Mouse (Mus musculus) MEL-GATA-1-ER (cell line): ENCODE results near the gene Taok3.

Experiments
- DNase-seq: peaks from one replicate; pipeline ENCODE4 v3.0.0-alpha.2; 2012; ENCODE audit warnings: low read depth; ENCODE audit errors: extremely low read depth

The Taok3 gene

DNA sequence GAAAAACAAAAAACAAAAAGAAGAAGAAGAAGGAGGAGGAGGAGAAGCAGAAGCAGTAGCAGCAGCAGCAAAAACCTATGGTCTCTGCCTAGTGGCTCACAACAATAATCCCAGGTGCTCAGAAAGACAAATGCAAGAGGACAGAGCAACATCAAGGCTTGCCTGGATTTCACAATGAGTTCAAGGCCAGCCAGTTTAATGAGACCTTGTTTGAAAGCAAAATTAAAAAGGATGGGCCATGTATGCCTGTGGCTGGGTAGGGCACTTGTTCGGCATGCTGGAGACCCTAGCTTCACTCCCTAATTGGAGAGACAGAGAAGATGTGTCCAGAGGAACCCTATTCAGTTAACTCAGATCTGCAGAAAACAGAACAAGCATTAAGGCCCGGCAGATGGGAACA is 2.7 kb upstream of the Taok3 start:
- DNase-seq = no peak

DNA sequence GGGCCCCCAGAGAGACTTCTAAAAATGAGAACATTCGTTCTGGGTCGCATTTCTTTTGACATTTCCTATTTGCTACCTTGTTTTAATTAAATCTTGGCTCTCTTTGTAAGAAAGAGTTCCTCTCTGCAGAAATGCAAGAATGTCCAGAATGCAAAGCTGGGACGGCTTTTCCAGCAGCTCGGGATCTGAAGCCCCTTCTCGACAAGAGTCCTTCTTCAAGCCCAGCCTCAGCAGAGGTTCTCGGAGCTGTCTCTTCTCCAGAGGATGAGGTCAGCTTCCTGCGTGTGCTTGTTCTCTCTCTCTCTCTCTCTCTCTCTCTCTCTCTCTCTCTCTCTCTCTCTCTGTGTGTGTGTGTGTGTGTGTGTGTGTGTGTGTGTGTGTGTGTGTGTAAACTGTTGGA is 2.2 kb upstream of the Taok3 start:
- no peak for DNase-seq

DNA sequence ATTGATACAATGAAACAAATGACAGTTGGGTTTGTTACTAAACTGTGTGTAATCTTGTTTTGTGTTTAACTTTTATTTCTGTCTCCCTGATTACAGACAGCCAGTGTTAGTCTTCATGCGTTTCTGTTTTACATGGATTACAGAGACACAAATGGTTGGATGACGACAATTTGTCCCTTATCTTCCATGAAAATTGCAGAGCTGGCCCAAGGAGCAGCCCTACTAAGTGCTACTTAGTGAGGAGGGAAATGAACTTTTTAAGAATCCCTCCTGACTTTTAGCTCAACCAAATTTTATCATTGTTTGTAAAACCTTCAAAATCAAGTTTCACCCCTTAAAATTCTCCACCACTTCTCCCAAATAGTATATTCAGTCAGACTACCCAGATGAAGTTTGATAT is 1.7 kb upstream of the Taok3 start:
- DNase-seq = no peak

DNA sequence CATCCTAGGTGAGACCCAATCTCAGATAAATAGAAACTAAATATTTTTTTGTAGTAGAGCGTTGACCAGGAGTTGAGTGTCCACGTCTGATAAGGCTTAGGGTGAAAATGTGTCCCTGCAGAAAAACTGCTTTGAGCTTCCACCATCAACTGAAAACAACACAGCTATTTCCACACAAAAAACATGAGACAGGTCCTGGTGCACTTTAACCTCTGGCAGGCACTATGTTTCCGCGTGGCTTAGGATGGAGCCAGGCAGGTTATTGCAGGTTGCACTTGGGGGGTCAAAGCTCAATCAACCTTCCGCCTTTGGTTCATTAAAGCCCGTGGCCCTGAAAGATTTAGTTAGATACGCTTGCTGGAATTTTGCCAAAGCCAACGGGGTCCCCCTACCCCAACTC is 1.1 kb upstream of the Taok3 start:
- DNase-seq = no peak

DNA sequence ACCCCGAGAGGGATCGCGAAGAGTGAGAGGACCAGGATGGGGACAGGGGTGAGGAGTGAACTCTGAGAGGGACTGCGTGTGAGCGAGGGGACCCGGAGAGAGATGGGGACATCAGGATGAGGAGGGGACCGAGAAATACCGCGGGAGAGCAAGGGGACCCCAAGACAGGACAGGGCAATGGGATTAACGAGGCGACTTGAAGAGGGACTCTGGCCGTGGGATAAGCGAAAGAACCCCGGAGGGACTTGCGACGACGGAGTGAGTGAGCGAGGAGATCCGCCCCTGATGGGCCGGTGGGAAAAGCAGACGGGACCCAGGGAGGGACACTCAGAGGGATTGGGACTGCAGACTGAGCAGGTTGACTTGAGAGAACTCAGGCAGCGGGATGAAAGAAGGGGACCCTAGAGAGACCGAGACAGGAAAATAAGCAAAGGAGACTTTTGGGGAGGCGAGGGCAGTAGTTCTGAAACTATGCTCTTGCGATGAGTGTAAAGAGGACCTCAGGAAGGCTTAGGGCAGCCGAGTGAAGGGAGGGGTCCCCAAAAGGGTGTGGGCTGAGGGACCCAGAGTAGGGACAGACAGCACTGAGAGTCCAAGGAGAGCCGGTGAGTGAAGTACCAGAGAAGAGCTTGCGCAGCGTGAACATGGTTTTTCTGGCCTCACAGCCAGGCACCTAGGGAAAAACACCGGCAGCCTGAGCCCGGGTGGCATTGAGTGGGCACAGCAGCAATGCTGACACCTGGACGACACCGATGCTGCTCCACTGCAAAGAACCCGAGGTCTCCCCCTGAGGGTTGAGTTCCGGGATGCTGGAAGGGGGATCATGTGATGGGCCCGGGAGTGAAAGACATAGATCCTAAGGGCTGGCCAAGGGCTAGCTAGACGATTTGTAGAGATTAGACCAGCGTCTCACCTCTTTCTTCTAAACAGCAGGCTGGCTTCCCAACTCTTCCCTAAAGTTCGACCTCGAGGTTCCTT is 849 bp downstream of the Taok3 start:
- no peak for DNase-seq

DNA sequence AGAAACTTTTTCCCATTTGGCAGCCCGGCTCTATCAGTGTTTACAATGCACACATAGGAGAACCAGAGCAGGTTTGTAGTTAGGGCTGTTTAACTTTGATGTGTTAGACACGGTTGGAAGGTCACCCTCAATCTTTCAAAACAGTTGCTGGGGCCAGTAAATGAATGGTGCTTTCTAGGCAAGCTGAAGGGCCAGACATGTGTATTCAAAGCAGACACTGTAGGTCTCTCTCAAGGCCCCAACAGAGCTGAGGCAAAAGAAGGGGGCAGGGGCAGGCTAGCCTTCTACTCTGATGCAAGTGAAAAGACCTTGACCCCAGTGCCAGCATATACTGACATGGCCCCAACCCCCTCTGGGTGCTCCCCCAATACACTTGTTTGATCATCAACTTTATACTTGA is 1.7 kb downstream of the Taok3 start:
- DNase-seq = no peak

DNA sequence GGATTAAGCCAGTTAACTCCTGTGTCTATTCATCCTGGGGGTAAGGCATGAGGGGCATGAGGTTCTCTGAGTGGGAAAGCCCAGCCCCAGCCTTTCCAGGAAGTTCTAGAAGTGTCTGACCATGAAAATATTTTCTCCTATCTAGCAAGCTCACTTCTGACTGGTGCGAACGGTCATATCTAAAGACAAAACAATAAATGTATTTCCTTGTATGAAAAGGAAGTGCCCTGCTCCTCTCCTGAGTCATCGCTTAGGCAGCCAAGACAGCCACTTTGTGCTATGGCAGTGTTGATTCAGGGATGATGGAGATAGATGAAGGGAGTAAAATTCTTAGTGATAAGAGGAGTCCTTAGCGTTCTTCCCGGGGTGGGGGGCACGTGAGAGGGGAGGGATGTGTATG is 3.2 kb downstream of the Taok3 start:
- DNase-seq = no peak

DNA sequence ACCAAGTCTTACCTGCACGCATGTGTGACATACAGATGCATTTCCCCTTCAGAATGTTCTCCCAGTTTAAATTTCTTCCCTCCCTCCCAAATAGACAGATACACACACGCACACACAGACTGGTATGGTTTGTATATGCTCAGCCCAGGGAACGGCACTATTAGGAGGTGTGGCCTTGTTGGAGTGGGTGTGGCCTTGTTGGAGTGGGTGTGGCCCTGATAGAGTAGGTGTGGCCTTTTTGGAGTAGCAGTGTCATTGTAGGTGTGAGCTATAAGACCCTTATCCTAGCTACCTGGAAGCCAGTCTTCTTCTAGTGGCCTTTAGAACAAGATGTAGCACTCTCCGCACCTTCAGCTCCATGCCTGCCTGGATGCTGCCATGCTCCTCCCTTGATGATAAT is 3.9 kb downstream of the Taok3 start:
- no peak for DNase-seq

DNA sequence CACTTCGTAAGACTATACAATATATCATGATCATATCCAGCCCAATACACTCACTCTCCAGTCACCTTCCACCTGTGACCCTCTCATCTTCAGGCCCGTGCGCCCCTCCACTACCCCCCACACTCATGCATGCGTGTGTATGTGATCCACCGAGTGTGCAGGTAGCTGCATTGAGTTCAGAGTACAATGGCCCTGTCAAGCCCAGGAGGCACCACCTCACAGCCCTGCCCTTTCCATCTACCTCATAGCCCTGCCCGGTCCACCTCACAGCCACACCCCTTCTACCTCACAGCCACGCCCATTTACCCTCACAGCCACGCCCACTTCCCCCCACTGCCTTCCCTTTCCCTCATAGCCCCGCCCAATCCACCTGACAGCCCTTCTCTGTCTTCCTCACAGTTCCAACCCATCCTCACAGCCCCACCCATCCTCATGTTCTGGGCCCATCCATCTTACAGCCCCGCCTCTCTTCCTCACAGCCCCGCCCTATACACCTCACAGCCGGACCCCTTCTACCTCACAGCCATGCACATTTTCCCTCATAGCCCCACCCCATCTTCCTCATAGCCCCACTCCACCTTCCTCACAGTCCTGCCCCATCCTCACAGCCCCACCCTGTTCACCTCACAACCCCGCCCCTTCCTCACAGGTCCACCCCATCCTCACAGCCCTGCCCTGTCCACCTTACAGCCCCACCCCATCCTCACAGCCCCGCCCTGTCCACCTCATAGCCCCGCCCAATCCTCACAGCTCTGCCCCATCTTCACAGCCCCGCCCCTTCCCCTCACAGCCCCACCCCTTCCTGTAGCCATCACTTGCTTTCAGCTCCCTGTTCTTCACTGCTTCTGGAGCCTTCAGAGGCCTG is 5.8 kb downstream of the Taok3 start:
- DNase-seq = no peak

DNA sequence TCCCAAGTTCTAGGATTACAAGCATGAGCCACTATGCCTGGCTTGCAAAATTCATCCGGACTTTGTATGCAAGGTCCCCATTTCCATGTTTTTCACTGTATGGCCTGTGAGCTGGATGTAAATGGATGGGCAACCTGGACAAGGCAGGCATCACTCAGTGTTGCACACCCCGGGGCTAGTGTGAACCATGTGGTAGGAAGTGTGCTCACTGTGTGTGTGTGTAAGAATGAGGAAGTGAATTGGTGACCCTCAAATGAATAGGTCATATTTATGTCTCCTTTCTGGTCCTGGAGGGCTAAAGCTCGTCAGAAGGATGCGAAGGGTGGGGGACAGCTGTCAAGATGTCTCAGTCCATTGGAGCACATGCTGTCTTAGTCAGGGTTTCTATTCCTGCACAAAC is 7.1 kb downstream of the Taok3 start:
- no peak for DNase-seq

DNA sequence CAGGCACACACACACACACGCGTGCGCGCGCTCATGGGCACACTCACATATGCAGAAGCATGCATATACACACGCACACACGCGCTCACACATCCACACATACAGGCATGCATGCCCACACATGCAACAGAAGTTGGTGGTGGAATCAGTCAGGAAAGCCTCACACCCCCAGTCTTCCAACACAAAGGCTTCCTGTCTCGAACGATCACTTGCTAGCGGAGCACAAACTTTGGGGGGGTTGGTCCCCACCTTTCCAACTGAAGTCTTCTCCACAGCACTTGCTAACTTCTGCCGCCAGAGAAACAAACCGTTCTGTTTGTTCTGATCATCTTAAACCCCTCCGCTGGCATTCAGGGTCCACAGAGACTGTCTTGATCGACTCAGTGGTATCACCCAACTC is 10.8 kb downstream of the Taok3 start:
- DNase-seq = no peak

DNA sequence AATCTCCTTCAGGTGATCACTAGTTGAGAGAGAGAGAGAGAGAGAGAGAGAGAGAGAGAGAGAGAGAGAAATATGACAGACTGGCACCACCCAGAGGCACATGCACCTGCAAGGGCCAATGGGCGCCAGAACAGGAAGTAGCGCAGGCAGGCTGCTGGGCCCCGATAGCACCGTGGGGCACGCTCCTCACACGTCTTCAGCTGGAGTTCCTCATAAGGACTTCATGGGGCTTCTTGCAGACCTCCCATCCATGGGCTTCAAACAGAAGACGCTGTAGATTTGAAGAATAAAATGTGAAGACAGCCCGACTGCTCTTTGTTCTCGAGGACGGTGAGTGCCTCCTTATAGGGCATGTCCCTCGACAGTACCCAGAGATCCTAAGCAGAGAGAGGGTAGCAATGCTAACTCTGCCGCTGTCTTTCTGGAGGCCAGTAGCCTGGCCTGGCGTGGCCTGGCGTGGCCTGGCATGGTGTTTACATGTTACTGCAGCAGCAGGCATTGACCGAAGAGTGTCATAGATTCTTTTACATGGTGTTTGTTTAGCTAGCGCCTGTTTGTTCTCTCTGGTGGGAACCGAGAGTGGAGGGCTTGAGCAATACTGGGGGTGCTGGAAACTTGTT is 13.6 kb downstream of the Taok3 start:
- DNase-seq = peak; percentile 92

DNA sequence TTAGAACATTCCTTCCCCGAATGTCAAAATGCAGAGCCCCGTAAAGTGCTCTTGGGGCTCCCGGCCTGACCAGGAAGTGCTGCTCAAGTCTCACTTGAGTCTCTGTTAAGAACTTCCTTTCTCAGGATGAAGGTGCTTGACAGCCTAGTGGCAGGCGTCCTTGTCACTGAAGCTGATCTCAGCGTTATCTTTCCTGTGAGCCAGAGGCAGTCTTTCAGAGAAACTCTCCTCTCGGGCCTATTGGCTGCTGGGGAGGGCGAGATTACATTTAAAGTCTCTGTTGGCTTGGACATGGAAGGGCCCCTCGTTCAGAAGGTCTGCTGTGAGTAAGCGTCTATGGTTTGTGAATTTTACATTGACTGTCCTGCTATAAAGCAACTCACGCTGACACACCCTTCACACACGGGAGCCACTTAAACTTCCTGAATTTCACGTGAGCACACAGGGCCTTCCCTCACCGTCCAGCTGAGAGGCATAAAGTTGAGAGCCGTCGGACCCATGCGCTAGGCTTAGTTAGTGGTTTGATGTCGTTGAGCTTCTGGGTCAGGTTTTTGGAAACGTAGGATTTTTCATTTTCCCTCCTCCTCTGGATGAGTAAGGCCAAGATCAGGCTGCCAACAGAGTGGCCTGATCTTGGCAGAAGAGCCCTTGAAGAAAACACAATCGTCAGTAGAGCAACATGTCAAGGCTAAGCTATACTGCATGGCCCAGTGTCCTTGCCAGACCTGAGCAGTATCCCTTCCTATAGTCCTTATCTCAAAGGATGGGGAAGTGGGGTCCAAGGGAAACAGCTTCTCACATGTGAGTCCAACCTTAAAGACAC is 14.3 kb downstream of the Taok3 start:
- peak; percentile 81 for DNase-seq

DNA sequence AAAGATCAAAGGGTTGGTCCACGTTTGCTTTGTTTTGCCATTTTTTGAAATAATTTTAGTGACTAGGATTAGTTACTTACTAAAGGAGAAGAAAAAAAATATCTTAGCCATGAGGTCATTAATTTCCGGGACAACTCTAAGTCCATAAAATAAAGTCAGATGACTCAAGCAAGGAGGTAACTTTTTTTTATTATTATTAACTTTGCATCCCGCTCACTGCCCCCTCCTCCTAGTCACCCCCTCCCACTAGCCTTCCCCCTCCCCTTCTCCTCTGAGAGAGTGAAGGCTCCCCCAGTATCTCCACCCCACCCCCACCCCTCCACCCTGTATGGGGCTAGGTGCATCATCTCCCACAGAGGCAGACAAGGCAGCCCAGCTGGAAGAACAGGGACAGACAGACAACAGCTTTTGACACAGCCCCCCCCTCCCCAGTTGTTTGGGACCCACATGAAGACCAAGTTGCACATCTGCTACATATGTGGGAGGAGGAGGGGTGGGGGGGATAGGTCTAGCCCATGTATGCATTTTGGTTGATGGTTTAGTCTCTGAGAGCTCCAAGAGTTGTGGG is 15.0 kb downstream of the Taok3 start:
- DNase-seq = no peak

DNA sequence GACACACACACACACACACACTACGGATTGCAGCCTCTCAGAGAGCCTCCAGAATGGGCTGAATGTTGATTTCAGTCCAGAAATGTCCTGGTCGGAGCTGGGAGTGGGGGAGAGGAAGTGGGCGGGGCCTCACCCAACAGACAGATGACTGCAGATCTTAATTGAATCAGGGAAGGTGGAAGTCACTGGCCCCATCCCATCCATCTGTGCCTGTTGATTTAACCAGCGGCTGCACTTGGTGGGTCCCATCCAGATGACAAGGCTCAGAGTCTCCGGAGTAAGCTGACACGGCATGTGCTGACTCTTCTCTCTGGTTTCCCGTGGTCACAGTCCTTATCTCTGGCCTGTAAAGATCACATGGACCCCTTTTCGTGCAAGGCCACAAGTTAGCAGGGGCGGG is 15.9 kb downstream of the Taok3 start:
- peak; percentile 86 for DNase-seq

DNA sequence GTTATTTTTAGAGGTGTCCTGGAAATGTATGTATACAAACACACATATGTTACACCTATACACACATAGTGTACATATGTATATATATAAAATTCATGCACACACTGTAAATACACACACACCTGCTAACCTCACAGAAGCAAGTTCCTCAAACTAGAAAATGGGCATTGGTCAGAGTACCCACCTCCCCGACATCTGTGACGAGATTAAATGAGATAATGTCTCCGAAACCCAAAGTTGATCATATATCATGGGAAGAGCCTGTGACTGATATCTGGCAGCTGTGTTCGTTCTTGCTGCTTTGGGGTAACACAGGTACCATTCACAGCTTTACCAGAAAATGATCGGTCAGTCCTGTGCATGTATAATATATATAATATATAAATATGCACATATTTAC is 16.6 kb downstream of the Taok3 start:
- DNase-seq = no peak

DNA sequence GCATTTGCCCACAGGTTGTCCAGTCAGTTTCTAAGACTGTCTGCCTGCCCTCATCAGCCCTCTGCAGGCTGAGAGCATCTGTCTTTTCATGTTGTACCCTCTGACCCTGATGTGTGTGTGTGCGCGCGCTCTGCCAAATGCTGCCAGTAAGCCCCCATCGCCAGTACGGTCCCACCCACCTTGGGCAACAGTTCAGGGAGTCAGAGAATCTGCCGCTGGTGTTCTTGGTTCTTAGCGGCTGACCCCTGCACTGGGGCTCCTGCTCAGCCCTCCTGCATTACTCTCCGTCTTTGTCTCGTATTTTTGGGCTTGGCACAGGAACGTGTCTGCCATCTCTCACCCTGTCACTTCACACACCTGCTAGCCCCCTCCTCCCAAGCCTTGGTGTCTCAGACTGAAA is 17.1 kb downstream of the Taok3 start:
- DNase-seq = no peak

DNA sequence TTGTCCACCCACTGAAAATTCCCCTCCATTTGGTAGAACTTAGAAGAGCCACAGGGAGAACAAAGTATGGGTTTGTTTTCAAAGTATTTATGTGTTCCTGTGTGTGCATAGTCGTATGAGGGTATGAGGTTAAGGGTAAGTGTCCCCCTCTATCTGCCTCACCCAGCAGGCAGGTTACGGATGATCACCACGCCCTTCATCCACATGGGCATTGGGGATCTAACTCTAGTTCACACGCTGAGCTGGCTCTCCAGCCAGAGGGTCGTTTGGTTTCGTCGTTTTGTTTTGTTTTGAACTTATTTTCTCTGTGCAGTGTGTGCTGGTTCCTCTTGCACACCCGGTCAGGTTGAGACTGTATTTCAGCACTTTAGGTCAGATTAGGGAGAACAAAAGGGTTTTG is 17.7 kb downstream of the Taok3 start:
- DNase-seq = no peak

DNA sequence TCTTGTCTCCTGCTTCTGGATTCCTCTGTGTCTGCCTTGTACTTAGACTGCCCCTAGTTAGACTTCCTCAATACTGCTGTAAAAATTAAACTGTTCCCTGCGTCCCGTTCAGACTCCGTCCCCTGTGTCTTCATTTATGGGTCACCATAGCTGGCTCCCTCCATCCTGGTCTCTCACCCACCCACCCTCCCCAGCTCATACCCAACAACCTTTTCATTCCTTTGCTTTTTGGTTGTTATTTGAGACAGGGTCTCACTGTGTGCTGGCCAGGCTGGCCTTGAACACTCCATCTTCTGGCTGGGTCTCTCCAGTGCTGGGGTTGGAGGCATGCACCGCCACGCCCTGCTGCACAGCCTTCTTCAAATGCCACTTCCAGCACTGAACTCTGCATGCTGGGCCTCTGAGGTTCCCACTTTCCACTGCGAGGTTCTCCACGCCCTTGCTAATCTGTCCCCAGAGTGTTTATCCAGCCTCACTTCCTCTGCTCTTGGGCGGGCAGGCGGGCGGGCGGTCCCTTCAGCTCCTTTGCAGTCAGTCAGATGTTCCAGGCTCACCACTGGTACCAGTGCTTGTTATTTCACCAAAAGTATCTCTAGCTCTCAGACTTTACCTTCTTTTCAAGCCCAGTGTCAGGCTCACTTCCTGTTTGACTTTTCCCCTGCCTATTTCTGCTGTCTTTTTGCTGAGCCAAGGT is 18.5 kb downstream of the Taok3 start:
- DNase-seq = peak; percentile 92

DNA sequence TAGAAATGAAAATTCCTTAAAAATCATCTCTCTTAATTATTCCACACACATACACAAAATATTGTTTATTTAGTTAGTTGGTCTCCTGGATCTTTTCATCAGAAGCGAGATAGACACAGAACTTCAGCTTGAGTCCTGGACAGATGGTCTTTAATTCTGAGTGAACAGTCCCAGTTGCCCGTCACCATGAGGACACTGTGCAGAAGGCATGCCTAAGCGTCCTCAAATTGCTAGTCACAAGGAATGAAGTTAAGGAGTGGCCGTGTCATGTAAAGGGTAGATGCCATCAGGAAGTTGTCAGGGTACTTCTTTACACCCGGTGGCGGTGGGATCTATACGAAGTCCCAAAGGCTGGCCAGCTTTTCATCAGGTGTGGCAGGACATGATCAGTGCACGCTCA is 19.9 kb downstream of the Taok3 start:
- DNase-seq = no peak
